Mouse (Mus musculus): Measurements from ENCODE around the gene Ranbp17. TPM values are rescaled to one million over a fixed set of nuclear protein-coding genes. Genes with fewer than 3 reads are reported as not detected.
"Not testable (repeated sequence)": the region's sequence is repeated elsewhere in the genome, so short reads cannot be mapped to it uniquely, and the experiment has no call there.

Gene Ranbp17
- total RNA-seq, 2 experiments from 2014 or later = 6.9 to 9.4 TPM

- intact Hi-C loops (cut with DNase I) = no loop called here
- DNase-seq (ENCODE audit: low spot score in 2 of 2) = no peak
These were observed 79.7 kb downstream of the Ranbp17 start for GRCm38 (mm10) chr11:33433813-33434212.

GRCm38 (mm10) chr11:33428238-33428637 lies 85.3 kb downstream of the Ranbp17 start:
- DNase-seq (ENCODE audit: low spot score in 2 of 2); intact Hi-C loops (cut with DNase I): not testable (repeated sequence)

GRCm38 (mm10) chr11:33427789-33428188 lies 85.8 kb downstream of the Ranbp17 start:
- DNase-seq (ENCODE audit: low spot score in 2 of 2); intact Hi-C loops (cut with DNase I): not testable (repeated sequence)

GRCm38 (mm10) chr11:33422226-33422625 lies 91.3 kb downstream of the Ranbp17 start:
- intact Hi-C loops (cut with DNase I) = no loop called here
- no peak for DNase-seq (ENCODE audit: low spot score in 2 of 2)

- no peak for DNase-seq (ENCODE audit: low spot score in 2 of 2)
- intact Hi-C loops (cut with DNase I) = no loop called here
These were observed 108.9 kb downstream of the Ranbp17 start for GRCm38 (mm10) chr11:33404651-33405050.

GRCm38 (mm10) chr11:33399346-33399745 lies 114.2 kb downstream of the Ranbp17 start:
- intact Hi-C loops (cut with DNase I) = no loop called here

GRCm38 (mm10) chr11:33398701-33399100 lies 114.8 kb downstream of the Ranbp17 start:
- intact Hi-C loops (cut with DNase I) = no loop called here
- DNase-seq (ENCODE audit: low spot score in 2 of 2) = no peak

More at GRCm38 (mm10) chr11:33399346-33399745, 114.2 kb downstream of the Ranbp17 start:
- peak in 1 of 2 experiments; percentile 2 for DNase-seq (ENCODE audit: low spot score in 2 of 2)

- intact Hi-C loops (cut with DNase I) = no loop called here
- DNase-seq (ENCODE audit: low spot score in 2 of 2) = no peak
These were observed 117.3 kb downstream of the Ranbp17 start for GRCm38 (mm10) chr11:33396275-33396674.

GRCm38 (mm10) chr11:33394093-33394492 lies 119.5 kb downstream of the Ranbp17 start:
- no peak for DNase-seq (ENCODE audit: low spot score in 2 of 2)
- intact Hi-C loops (cut with DNase I) = no loop called here

- intact Hi-C loops (cut with DNase I) = no loop called here
- DNase-seq (ENCODE audit: low spot score in 2 of 2) = peak in 1 of 2 experiments; percentile 8
These were observed 124.9 kb downstream of the Ranbp17 start for GRCm38 (mm10) chr11:33388685-33389084.

- DNase-seq (ENCODE audit: low spot score in 2 of 2) = no peak
- intact Hi-C loops (cut with DNase I) = no loop called here
These were observed 151.7 kb downstream of the Ranbp17 start for GRCm38 (mm10) chr11:33361867-33362266.

- intact Hi-C loops (cut with DNase I) = no loop called here
- no peak for DNase-seq (ENCODE audit: low spot score in 2 of 2)
These were observed 164.3 kb downstream of the Ranbp17 start for GRCm38 (mm10) chr11:33349269-33349668.

- DNase-seq (ENCODE audit: low spot score in 2 of 2) = no peak
- intact Hi-C loops (cut with DNase I) = no loop called here
These were observed 171.5 kb downstream of the Ranbp17 start for GRCm38 (mm10) chr11:33342061-33342460.

GRCm38 (mm10) chr11:33336552-33337121 lies 176.9 kb downstream of the Ranbp17 start:
- intact Hi-C loops (cut with DNase I) = no loop called here

GRCm38 (mm10) chr11:33335616-33336015 lies 177.9 kb downstream of the Ranbp17 start:
- DNase-seq (ENCODE audit: low spot score in 2 of 2) = no peak
- intact Hi-C loops (cut with DNase I) = no loop called here

More at GRCm38 (mm10) chr11:33336552-33337121, 176.9 kb downstream of the Ranbp17 start:
- peak; percentile 20 to 44 for DNase-seq (ENCODE audit: low spot score in 2 of 2)

- intact Hi-C loops (cut with DNase I) = no loop called here
- DNase-seq (ENCODE audit: low spot score in 2 of 2) = no peak
These were observed 181.4 kb downstream of the Ranbp17 start for GRCm38 (mm10) chr11:33332137-33332536.

- intact Hi-C loops (cut with DNase I) = no loop called here
- no peak for DNase-seq (ENCODE audit: low spot score in 2 of 2)
These were observed 194.4 kb downstream of the Ranbp17 start for GRCm38 (mm10) chr11:33319006-33319611.

- no peak for DNase-seq (ENCODE audit: low spot score in 2 of 2)
- intact Hi-C loops (cut with DNase I) = no loop called here
These were observed 204.0 kb downstream of the Ranbp17 start for GRCm38 (mm10) chr11:33309566-33309965.

GRCm38 (mm10) chr11:33300859-33301258 lies 212.7 kb downstream of the Ranbp17 start:
- intact Hi-C loops (cut with DNase I) = loop anchor here (5.0 kb wide), 1 partner anchor 241 kb away; no protein-coding TSS in a partner anchor
- DNase-seq (ENCODE audit: low spot score in 2 of 2) = no peak

- DNase-seq (ENCODE audit: low spot score in 2 of 2) = no peak
- intact Hi-C loops (cut with DNase I) = loop anchor here (5.0 kb wide), 2 partner anchors 122 to 423 kb away; no protein-coding TSS in a partner anchor
These were observed 214.2 kb downstream of the Ranbp17 start for GRCm38 (mm10) chr11:33299371-33299770.

- DNase-seq (ENCODE audit: low spot score in 2 of 2) = no peak
- intact Hi-C loops (cut with DNase I) = loop anchor here (5.0 kb wide), 2 partner anchors 120 to 425 kb away; no protein-coding TSS in a partner anchor
These were observed 216.4 kb downstream of the Ranbp17 start for GRCm38 (mm10) chr11:33297121-33297520.
